Mouse (Mus musculus): ENCODE measurements around the gene Slc6a9. TPM values are rescaled to one million over a fixed set of nuclear protein-coding genes. Genes with fewer than 3 reads are reported as not detected.

The Slc6a9 gene
- 8.5 and 9.9 TPM in 2 replicates for polyA plus RNA-seq (2016; fragmentation: Nextera tagmentation; extraction: Ambion mirVana)

- WGBS, result 21% methylated on average over 3 of the region's 3 CpGs
- no peak for ATAC-seq (ENCODE audit: low FRiP score)
- Histone ChIP-seq H3K27me3 (peaks cover 23% of the 10 kb centered on the region), H3K4me2 (peak within 1 kb of the TSS; percentile 95), H3K27ac (peak within 1 kb of the TSS; percentile 81), H3K4me1 (peaks cover 19% of the 10 kb centered on the region), H3K9ac (peak within 1 kb of the TSS; percentile 68), H3K4me3 (replicated peaks) (peak within 1 kb of the TSS; percentile 80), H3K36me3 (replicated peaks) (no peaks in the 10 kb centered on the region), H3K9me3 (no peaks in the 10 kb centered on the region)
These were observed at the start of gene Slc6a9 for GRCm38 (mm10) chr4:117834457-117834844. TSS of gene Slc6a9 (plus strand) at chr4:117834506.

GRCm38 (mm10) chr4:117786963-117787362 is 47.3 kb upstream of the Slc6a9 start:
- Histone ChIP-seq H3K36me3 (replicated peaks) (no peaks in the 10 kb centered on the region), H3K4me3 (replicated peaks) (no peak overlapping the region), H3K27ac (no peak overlapping the region), H3K4me1 (no peaks in the 10 kb centered on the region), H3K4me2 (no peak overlapping the region), H3K27me3 (no peaks in the 10 kb centered on the region), H3K9me3 (no peaks in the 10 kb centered on the region), H3K9ac (no peak overlapping the region)
- no peak for ATAC-seq (ENCODE audit: low FRiP score)
- 51% methylated on average over 8 of the region's 8 CpGs for WGBS

GRCm38 (mm10) chr4:117788308-117788707 is 46.0 kb upstream of the Slc6a9 start:
- no peak overlapping the region for H3K9ac ChIP-seq

GRCm38 (mm10) chr4:117799904-117800303 is 34.4 kb upstream of the Slc6a9 start:
- H3K4me2 ChIP-seq, result no peak overlapping the region
- H3K9me3 ChIP-seq, result no peaks in the 10 kb centered on the region
- H3K27ac ChIP-seq, result no peak overlapping the region
- no peaks in the 10 kb centered on the region for H3K27me3 ChIP-seq
- H3K36me3 ChIP-seq (replicated peaks), result no peaks in the 10 kb centered on the region
- no peak overlapping the region for H3K4me3 ChIP-seq (replicated peaks)
- no peaks in the 10 kb centered on the region for H3K4me1 ChIP-seq
- 83% methylated on average over 6 of the region's 6 CpGs for WGBS
- no peak for ATAC-seq (ENCODE audit: low FRiP score)
- no peak overlapping the region for H3K9ac ChIP-seq

More at GRCm38 (mm10) chr4:117788308-117788707, 46.0 kb upstream of the Slc6a9 start:
- Histone ChIP-seq H3K4me1 (no peaks in the 10 kb centered on the region), H3K27ac (no peak overlapping the region), H3K4me3 (replicated peaks) (no peak overlapping the region), H3K4me2 (no peak overlapping the region), H3K9me3 (no peaks in the 10 kb centered on the region), H3K36me3 (replicated peaks) (no peaks in the 10 kb centered on the region), H3K27me3 (no peaks in the 10 kb centered on the region)
- WGBS, result 74% methylated on average over 10 of the region's 10 CpGs
- ATAC-seq (ENCODE audit: low FRiP score), result no peak

- Histone ChIP-seq H3K4me1 (no peaks in the 10 kb centered on the region), H3K9me3 (no peaks in the 10 kb centered on the region), H3K27ac (no peak overlapping the region), H3K27me3 (no peaks in the 10 kb centered on the region), H3K4me3 (replicated peaks) (no peak overlapping the region), H3K36me3 (replicated peaks) (no peaks in the 10 kb centered on the region), H3K9ac (no peak overlapping the region), H3K4me2 (no peak overlapping the region)
- no peak for ATAC-seq (ENCODE audit: low FRiP score)
- WGBS, result 80% methylated on average over 5 of the region's 5 CpGs
These were observed 27.3 kb upstream of the Slc6a9 start for GRCm38 (mm10) chr4:117806992-117807391.

- H3K36me3 ChIP-seq (replicated peaks), result no peaks in the 10 kb centered on the region
- H3K4me3 ChIP-seq (replicated peaks), result no peak overlapping the region
- ATAC-seq (ENCODE audit: low FRiP score), result no peak
- no peaks in the 10 kb centered on the region for H3K9me3 ChIP-seq
- WGBS, result 78% methylated on average over 2 of the region's 2 CpGs
- no peak overlapping the region for H3K27ac ChIP-seq
- H3K4me2 ChIP-seq, result no peak overlapping the region
- H3K4me1 ChIP-seq, result peaks cover 4% of the 10 kb centered on the region; the same call in 1 of the 2 replicates
- no peak overlapping the region for H3K9ac ChIP-seq
- no peaks in the 10 kb centered on the region for H3K27me3 ChIP-seq
These were observed 23.4 kb upstream of the Slc6a9 start for GRCm38 (mm10) chr4:117810933-117811332.

GRCm38 (mm10) chr4:117813591-117814192 is 20.6 kb upstream of the Slc6a9 start:
- WGBS, result 70% methylated on average over 9 of the region's 9 CpGs
- Histone ChIP-seq H3K27me3 (no peaks in the 10 kb centered on the region), H3K4me2 (no peak overlapping the region), H3K4me3 (replicated peaks) (no peak overlapping the region), H3K9ac (no peak overlapping the region), H3K36me3 (replicated peaks) (no peaks in the 10 kb centered on the region), H3K27ac (no peak overlapping the region), H3K4me1 (peaks cover 4% of the 10 kb centered on the region; the same call in 1 of the 2 replicates), H3K9me3 (no peaks in the 10 kb centered on the region)
- ATAC-seq (ENCODE audit: low FRiP score), result no peak

- H3K4me1 ChIP-seq, result peaks cover 4% of the 10 kb centered on the region; the same call in 1 of the 2 replicates
- no peak overlapping the region for H3K27ac ChIP-seq
- ATAC-seq (ENCODE audit: low FRiP score), result no peak
- no peaks in the 10 kb centered on the region for H3K36me3 ChIP-seq (replicated peaks)
- H3K4me2 ChIP-seq, result no peak overlapping the region
- H3K4me3 ChIP-seq (replicated peaks), result no peak overlapping the region
- no peaks in the 10 kb centered on the region for H3K9me3 ChIP-seq
- no peaks in the 10 kb centered on the region for H3K27me3 ChIP-seq
- H3K9ac ChIP-seq, result no peak overlapping the region
- WGBS, result 49% methylated on average over 4 of the region's 4 CpGs
These were observed 20.0 kb upstream of the Slc6a9 start for GRCm38 (mm10) chr4:117814333-117814732.

- Histone ChIP-seq H3K4me2 (no peak overlapping the region), H3K9ac (no peak overlapping the region), H3K9me3 (no peaks in the 10 kb centered on the region), H3K27ac (no peak overlapping the region), H3K4me1 (peaks cover 4% of the 10 kb centered on the region; the same call in 1 of the 2 replicates), H3K27me3 (no peaks in the 10 kb centered on the region), H3K4me3 (replicated peaks) (no peak overlapping the region), H3K36me3 (replicated peaks) (no peaks in the 10 kb centered on the region)
- 81% methylated on average over 5 of the region's 5 CpGs for WGBS
- ATAC-seq (ENCODE audit: low FRiP score), result no peak
These were observed 17.5 kb upstream of the Slc6a9 start for GRCm38 (mm10) chr4:117816776-117817175.

GRCm38 (mm10) chr4:117818032-117818431 is 16.3 kb upstream of the Slc6a9 start:
- Histone ChIP-seq H3K9ac (no peak overlapping the region), H3K4me3 (replicated peaks) (no peak overlapping the region), H3K27ac (no peak overlapping the region), H3K27me3 (no peaks in the 10 kb centered on the region), H3K9me3 (no peaks in the 10 kb centered on the region), H3K36me3 (replicated peaks) (no peaks in the 10 kb centered on the region), H3K4me1 (peaks cover 4% of the 10 kb centered on the region; the same call in 1 of the 2 replicates), H3K4me2 (no peak overlapping the region)
- 93% methylated on average over 10 of the region's 10 CpGs for WGBS
- ATAC-seq (ENCODE audit: low FRiP score), result no peak

- 81% methylated on average over 8 of the region's 8 CpGs for WGBS
- no peak overlapping the region for H3K27ac ChIP-seq
- H3K27me3 ChIP-seq, result peaks cover 12% of the 10 kb centered on the region
- no peaks in the 10 kb centered on the region for H3K36me3 ChIP-seq (replicated peaks)
- ATAC-seq (ENCODE audit: low FRiP score), result no peak
- no peak overlapping the region for H3K4me2 ChIP-seq
- H3K9ac ChIP-seq, result no peak overlapping the region
- H3K4me3 ChIP-seq (replicated peaks), result no peak overlapping the region
- H3K4me1 ChIP-seq, result peaks cover 8% of the 10 kb centered on the region
- H3K9me3 ChIP-seq, result no peaks in the 10 kb centered on the region
These were observed 5.6 kb upstream of the Slc6a9 start for GRCm38 (mm10) chr4:117828572-117829145.

GRCm38 (mm10) chr4:117829260-117830123 is 4.8 kb upstream of the Slc6a9 start:
- Histone ChIP-seq H3K4me2 (peak overlapping the region; percentile 21), H3K9ac (no peak overlapping the region)
- WGBS, result 9% methylated on average over 12 of the region's 12 CpGs

More at GRCm38 (mm10) chr4:117829260-117830123, 4.8 kb upstream of the Slc6a9 start:
- Histone ChIP-seq H3K36me3 (replicated peaks) (no peaks in the 10 kb centered on the region), H3K27ac (no peak overlapping the region), H3K27me3 (peaks cover 20% of the 10 kb centered on the region), H3K4me3 (replicated peaks) (no peak overlapping the region), H3K4me1 (peaks cover 13% of the 10 kb centered on the region), H3K9me3 (no peaks in the 10 kb centered on the region)
- peak; percentile 20; the same call in 1 of the 2 replicates for ATAC-seq (ENCODE audit: low FRiP score)

Data from forebrain, embryonic 12.5 days (tissue).